Mouse (Mus musculus) CH12.LX (cell line): Measurements from ENCODE around the gene Il12rb1. TPM values are rescaled to one million over a fixed set of nuclear protein-coding genes. Genes with fewer than 3 reads are reported as not detected.

Experiments
- DNase-seq: peaks from one replicate; pipeline ENCODE4 v3.0.0-alpha.2; 2013; ENCODE audit errors: extremely low read depth
- H3K27ac ChIP-seq: 2 replicates; pipeline ENCODE4 v1.5.1; 2012; ENCODE audit warnings: low read depth, mild to moderate bottlenecking, control low read depth, moderate library complexity; ENCODE audit not compliant: insufficient read depth
- H3K27me3 ChIP-seq: replicated peaks from 2 replicates; pipeline ENCODE3; 2012; ENCODE audit warnings: inconsistent platforms
- H3K36me3 ChIP-seq, 2 experiments: replicated peaks in 1 of 2; 2 replicates each; pipeline versions ENCODE3 to v1.6.1; 2012; ENCODE audit warnings: inconsistent platforms in 1 of 2, low read length in 1 of 2, mild to moderate bottlenecking in 1 of 2, mixed read lengths in 1 of 2, moderate library complexity in 1 of 2; ENCODE audit not compliant: control insufficient read depth in 1 of 2, insufficient read depth in 1 of 2
- H3K4me1 ChIP-seq, 2 experiments: 2 replicates each; pipeline ENCODE4 v1.6.1; 2012; ENCODE audit warnings: inconsistent platforms in 1 of 2, moderate library complexity in 1 of 2; ENCODE audit not compliant: insufficient read depth in 2 of 2, control insufficient read depth in 1 of 2
- H3K4me2 ChIP-seq: 2 replicates; pipeline ENCODE4 v1.6.1; 2012; ENCODE audit warnings: low read depth, mild to moderate bottlenecking, control low read depth; ENCODE audit not compliant: poor library complexity, insufficient read depth, severe bottlenecking
- H3K4me3 ChIP-seq, 3 experiments: fragments of 150-350 bp in 1 of 3; sonication (generic) in 1 of 3; replicated peaks in 1 of 3; 2 replicates each; pipeline versions ENCODE3 to v1.5.1; 2011 to 2012; ENCODE audit warnings: low read depth in 2 of 3, low read length in 2 of 3, mild to moderate bottlenecking in 2 of 3, moderate library complexity in 2 of 3, control low read depth in 1 of 3, improper control_type of control experiment in 1 of 3, inconsistent platforms in 1 of 3, mixed read lengths in 1 of 3; ENCODE audit not compliant: poor library complexity in 1 of 3
- H3K79me2 ChIP-seq: replicated peaks from 2 replicates; pipeline ENCODE4 v1.6.1; 2012; ENCODE audit warnings: mild to moderate bottlenecking, moderate library complexity; ENCODE audit not compliant: control insufficient read depth, poor library complexity, insufficient read depth, severe bottlenecking; ENCODE audit errors: extremely low read depth
- H3K9ac ChIP-seq: 2 replicates; pipeline ENCODE4 v1.6.1; 2012; ENCODE audit warnings: low read depth, mild to moderate bottlenecking, control low read depth, moderate library complexity; ENCODE audit not compliant: insufficient read depth
- H3K9me3 ChIP-seq: replicated peaks from 2 replicates; pipeline ENCODE3; 2012; ENCODE audit warnings: low read length, inconsistent platforms, mixed read lengths
- BHLHE40 ChIP-seq: IDR thresholded peaks from 2 replicates; pipeline ENCODE4 v1.6.1; 2011; ENCODE audit warnings: mild to moderate bottlenecking, low read depth, low read length, improper control_type of control experiment
- CHD2 ChIP-seq: IDR thresholded peaks from 2 replicates; pipeline ENCODE4 v1.6.1; 2011; ENCODE audit warnings: low read length, improper control_type of control experiment
- CTCF ChIP-seq, 2 experiments: IDR thresholded peaks in 1 of 2; conservative IDR thresholded peaks in 1 of 2; 2 replicates each; pipeline ENCODE4 v1.5.1; 2011 to 2012; ENCODE audit warnings: low read depth in 2 of 2, low read length in 2 of 2, improper control_type of control experiment in 1 of 2, inconsistent platforms in 1 of 2, mild to moderate bottlenecking in 1 of 2, moderate library complexity in 1 of 2
- ELF1 ChIP-seq: IDR thresholded peaks from 2 replicates; pipeline ENCODE4 v1.6.1; 2014; ENCODE audit warnings: low read depth, mild to moderate bottlenecking, inconsistent platforms, low read length, improper control_type of control experiment
- IRF4 ChIP-seq: IDR thresholded peaks from 2 replicates; pipeline ENCODE4 v1.6.1; 2014; ENCODE audit warnings: low read depth, mild to moderate bottlenecking, inconsistent platforms, low read length, improper control_type of control experiment
- JUND ChIP-seq: conservative IDR thresholded peaks from 2 replicates; pipeline ENCODE4 v1.6.1; 2011; ENCODE audit warnings: low read depth, low read length, improper control_type of control experiment
- MAFK ChIP-seq: IDR thresholded peaks from 2 replicates; pipeline ENCODE4 v1.6.1; 2011; ENCODE audit warnings: low read length, improper control_type of control experiment; ENCODE audit not compliant: insufficient replicate concordance
- NELFE ChIP-seq: IDR thresholded peaks from 2 replicates; pipeline ENCODE4 v1.6.1; 2011; ENCODE audit warnings: low read depth, low read length, improper control_type of control experiment
- NRF1 ChIP-seq: IDR thresholded peaks from 2 replicates; pipeline ENCODE4 v1.6.1; 2014; ENCODE audit warnings: low read depth, mild to moderate bottlenecking, inconsistent platforms, low read length, improper control_type of control experiment, moderate library complexity
- POLR2AphosphoS2 ChIP-seq: IDR thresholded peaks from 2 replicates; pipeline ENCODE4 v1.6.1; 2011; ENCODE audit warnings: low read depth, low read length, improper control_type of control experiment
- RAD21 ChIP-seq: IDR thresholded peaks from 2 replicates; pipeline ENCODE4 v1.6.1; 2011; ENCODE audit warnings: low read depth, mild to moderate bottlenecking, low read length, improper control_type of control experiment, moderate library complexity
- SIN3A ChIP-seq: IDR thresholded peaks from 2 replicates; pipeline ENCODE4 v1.6.1; 2012; ENCODE audit warnings: low read length, improper control_type of control experiment, inconsistent platforms
- SMC3 ChIP-seq: IDR thresholded peaks from 2 replicates; pipeline ENCODE4 v1.6.1; 2011; ENCODE audit warnings: low read depth, low read length, improper control_type of control experiment
- TBP ChIP-seq: conservative IDR thresholded peaks from 2 replicates; pipeline ENCODE4 v1.6.1; 2011; ENCODE audit warnings: low read depth, low read length, improper control_type of control experiment
- ZKSCAN1 ChIP-seq: IDR thresholded peaks from 2 replicates; pipeline ENCODE4 v1.6.1; 2012; ENCODE audit warnings: low read depth, inconsistent platforms, low read length, improper control_type of control experiment, borderline replicate concordance
- dilution Hi-C: fragments of 300-500 bp; cut with MboI; formaldehyde crosslinking; loops from 2 replicates; pipeline ENCODE4 v1.14.3; 2020; ENCODE audit warnings: low sequenced_read_pairs; ENCODE audit not compliant: extremely low pct_unique_long_range_greater_than_20kb, extremely low pct_ligation_motif_present
- in situ Hi-C: fragments of 300-500 bp; cut with MboI; formaldehyde crosslinking; loops from 3 replicates; pipeline ENCODE4 v1.14.3; 2019; ENCODE audit warnings: low sequenced_read_pairs, low pct_ligation_motif_present, low pct_unique_long_range_greater_than_20kb, mixed read lengths
- polyA plus RNA-seq: library from polyadenylated mRNA; unstranded; fragments of >175 nt; gene quantifications from 2 replicates; pipeline ENCODE4 v1.2.1, GENCODE M21; 2012; ENCODE audit warnings: low read depth; ENCODE audit not compliant: insufficient read length
- total RNA-seq, 2 experiments: library from RNA; depleted of rRNA; stranded (reverse); fragments of 300-350 nt in 1 of 2; fragments of >200 nt in 1 of 2; gene quantifications; 2 replicates each; pipeline ENCODE4 v1.2.3; 2012 to 2014

Gene Il12rb1
- total and polyA plus RNA-seq, 3 experiments = 4.5 to 23.2 (median 12.5) TPM

- dilution Hi-C loops = no loop called here
- TF ChIP-seq CHD2 = no peak
- TF ChIP-seq MAFK = no peak
- no peak for TF ChIP-seq NELFE
- no peak for TF ChIP-seq IRF4
- no peak for TF ChIP-seq TBP
- no peak for TF ChIP-seq ZKSCAN1
- no peak for TF ChIP-seq BHLHE40
- TF ChIP-seq, all 38 proteins: peak for 0
- Histone ChIP-seq H3K4me1 (peaks cover 21 to 40% of the 10 kb centered on the region in 2 experiments), H3K36me3 (peaks cover 8 to 16% of the 10 kb centered on the region in 2 experiments), H3K9ac (no peak overlapping the region), H3K4me3 (no peak overlapping the region), H3K27me3 (peaks cover 37% of the 10 kb centered on the region), H3K27ac (no peak overlapping the region), H3K79me2 (peaks cover 4% of the 10 kb centered on the region; the same call in 1 of the 2 replicates), H3K4me2 (no peak overlapping the region), H3K9me3 (no peaks in the 10 kb centered on the region)
- in situ Hi-C loops = no loop called here
- no peak for DNase-seq
These were observed 14.0 kb upstream of the Il12rb1 start for GRCm38 (mm10) chr8:70794215-70794614.

DNA sequence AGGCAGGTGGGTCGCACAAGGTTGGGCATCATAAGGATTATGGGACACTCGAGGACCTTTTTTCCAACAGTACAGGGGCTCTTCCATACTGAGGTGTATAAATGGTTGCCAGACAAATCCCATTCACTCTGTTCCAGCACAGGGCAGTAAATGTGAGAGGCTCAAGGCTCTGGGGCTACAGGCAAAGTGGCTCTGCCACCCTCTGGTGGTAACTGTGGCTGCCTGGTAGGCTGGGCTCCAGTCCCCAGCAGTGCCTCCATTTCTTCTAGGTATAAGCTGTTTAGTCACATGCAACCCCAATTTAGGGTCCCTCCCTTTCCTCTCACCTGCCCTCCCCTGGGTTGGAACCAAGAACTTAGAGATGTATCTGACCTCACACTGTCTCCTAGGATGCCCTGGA, 12.9 kb upstream of the Il12rb1 start:
- Histone ChIP-seq H3K79me2 (peaks cover 4% of the 10 kb centered on the region; the same call in 1 of the 2 replicates), H3K9me3 (no peaks in the 10 kb centered on the region), H3K4me3 (no peak overlapping the region), H3K9ac (no peak overlapping the region), H3K4me1 (peaks cover 20 to 38% of the 10 kb centered on the region in 2 experiments), H3K27me3 (peaks cover 39% of the 10 kb centered on the region), H3K36me3 (peaks cover 0 to 6% of the 10 kb centered on the region in 2 experiments), H3K27ac (no peak overlapping the region), H3K4me2 (no peak overlapping the region)
- in situ Hi-C loops (no loop called here), dilution Hi-C loops (no loop called here)
- TF ChIP-seq SIN3A (no peak), POLR2AphosphoS2 (no peak), ELF1 (no peak), RAD21 (peak; percentile 27), CTCF (conservative IDR thresholded peaks at IDR 0.05 in 1 of 2, IDR thresholded peaks at IDR 0.05 in 1 of 2; ENCODE audit: low read depth in 2 of 2, low read length in 2 of 2) (peak in 1 of 2 experiments; percentile 43; a peak in 2 of 4 replicates), SMC3 (peak; percentile 47)
- no peak for DNase-seq

DNA sequence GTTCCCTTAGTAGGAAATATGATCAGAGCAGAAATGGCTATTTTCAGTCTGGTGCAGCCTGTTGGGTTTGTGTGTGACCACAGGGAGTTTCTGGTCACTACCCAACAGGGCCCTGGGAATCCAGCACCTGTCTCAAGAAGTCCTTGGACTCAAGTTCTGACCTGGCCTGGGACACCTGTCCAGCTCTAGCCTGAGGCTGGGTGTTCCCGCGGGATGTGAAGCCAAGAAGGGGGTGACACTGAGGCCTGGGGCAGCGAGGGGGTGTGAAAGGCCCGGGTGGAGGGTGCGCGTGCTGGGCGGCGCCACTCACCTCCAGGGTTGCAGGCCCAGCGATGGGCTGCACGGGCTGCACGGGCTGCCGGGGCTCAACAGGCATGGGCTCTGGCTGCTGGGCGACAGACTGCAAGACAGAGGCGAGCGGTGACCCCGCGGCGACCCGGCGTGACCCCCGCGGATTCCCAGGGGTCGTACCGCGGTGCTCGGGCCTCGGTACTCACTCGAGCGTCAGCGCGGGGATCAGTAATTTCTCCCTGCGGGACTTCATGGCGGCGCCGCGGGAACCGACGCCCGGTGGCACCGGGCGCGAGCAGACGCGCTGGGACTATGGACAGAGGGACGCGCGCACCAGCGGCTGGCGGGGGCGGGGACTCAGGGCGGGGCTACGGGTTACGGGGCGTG, 11.7 kb upstream of the Il12rb1 start:
- peaks cover 13 to 28% of the 10 kb centered on the region in 2 experiments for H3K4me1 ChIP-seq
- no peak overlapping the region for H3K9ac ChIP-seq
- no peak for DNase-seq
- TF ChIP-seq NRF1 (0 out of 2 replicates have a peak, but pooled peaks have one; percentile 17), JUND (no peak)
- TF ChIP-seq, all 38 proteins: peak for 1
- peaks cover 39% of the 10 kb centered on the region for H3K27me3 ChIP-seq
- peak overlapping the region; percentile 60 for H3K4me2 ChIP-seq
- no peaks in the 10 kb centered on the region for H3K79me2 ChIP-seq
- no peaks in the 10 kb centered on the region for H3K9me3 ChIP-seq
- dilution Hi-C loops (no loop called here), in situ Hi-C loops (no loop called here)
- H3K36me3 ChIP-seq = peaks cover 0 to 1% of the 10 kb centered on the region in 2 experiments
- H3K4me3 ChIP-seq = peak overlapping the region in 1 of 3 experiments; percentile 40
- H3K27ac ChIP-seq = no peak overlapping the region
